Mouse (Mus musculus) E14TG2a.4 (cell line): ENCODE measurements at regions not wholly inside any gene's neighbourhood (a gene's known extent, or its start where the extent isn't known, plus 50 kb on each side); places are given as distances from the start of the nearest gene placed in this dataset.

Experiments used
- H3K27me3 ChIP-seq: 2 replicates; pipeline ENCODE4 v1.6.1; 2014; ENCODE audit warnings: low read length, control low read depth; ENCODE audit not compliant: insufficient read depth
- H3K36me3 ChIP-seq: 2 replicates; pipeline ENCODE4 v1.6.1; 2014; ENCODE audit warnings: low read length, control low read depth; ENCODE audit not compliant: insufficient read depth
- H3K4me1 ChIP-seq: replicated peaks from 2 replicates; pipeline ENCODE4 v1.6.1; 2014; ENCODE audit warnings: low read depth, low read length, control low read depth
- H3K4me3 ChIP-seq: replicated peaks from 2 replicates; pipeline ENCODE4 v1.5.1; 2014; ENCODE audit warnings: mild to moderate bottlenecking, low read length
- H3K9me3 ChIP-seq: 2 replicates; pipeline ENCODE4 v1.6.1; 2014; ENCODE audit warnings: low read length, control low read depth
- CTCF ChIP-seq: conservative IDR thresholded peaks from 2 replicates; pipeline ENCODE4 v1.5.1; 2014; ENCODE audit warnings: low read length
- NANOG ChIP-seq: IDR thresholded peaks from 2 replicates; pipeline ENCODE4 v1.6.1; 2014; ENCODE audit warnings: borderline replicate concordance, low read length, mixed read lengths
- POU5F1 ChIP-seq: IDR thresholded peaks from 2 replicates; pipeline ENCODE4 v1.6.1; 2014; ENCODE audit warnings: low read length, borderline replicate concordance

GRCm38 (mm10) chr13:53704104-53704503, 231.2 kb upstream of the Msx2 start:
- Histone ChIP-seq H3K9me3 (peaks cover 11% of the 10 kb centered on the region), H3K36me3 (no peaks in the 10 kb centered on the region), H3K27me3 (no peaks in the 10 kb centered on the region), H3K4me1 (no peaks in the 10 kb centered on the region), H3K4me3 (no peak overlapping the region)
- no peak for TF ChIP-seq CTCF
- no peak for TF ChIP-seq POU5F1
- no peak for TF ChIP-seq NANOG

- TF ChIP-seq POU5F1 (no peak), NANOG (peak; percentile 86), CTCF (no peak)
- H3K36me3 ChIP-seq: no peaks in the 10 kb centered on the region
- H3K9me3 ChIP-seq: no peaks in the 10 kb centered on the region
- no peak overlapping the region for H3K4me3 ChIP-seq
- H3K27me3 ChIP-seq: no peaks in the 10 kb centered on the region
- no peaks in the 10 kb centered on the region for H3K4me1 ChIP-seq
Observed at GRCm38 (mm10) chr13:53700236-53700635, 227.4 kb upstream of the Msx2 start.

- Histone ChIP-seq H3K4me1 (no peaks in the 10 kb centered on the region), H3K27me3 (peaks cover 2% of the 10 kb centered on the region; the same call in 1 of the 2 replicates), H3K36me3 (no peaks in the 10 kb centered on the region), H3K9me3 (no peaks in the 10 kb centered on the region), H3K4me3 (no peak overlapping the region)
- TF ChIP-seq CTCF (no peak), POU5F1 (no peak), NANOG (no peak)
Observed at GRCm38 (mm10) chr13:53697954-53698353, 225.1 kb upstream of the Msx2 start.

GRCm38 (mm10) chr13:53695385-53695784, 222.5 kb upstream of the Msx2 start:
- TF ChIP-seq NANOG: no peak
- no peak for TF ChIP-seq POU5F1
- no peak for TF ChIP-seq CTCF
- H3K27me3 ChIP-seq: peaks cover 15% of the 10 kb centered on the region
- no peak overlapping the region for H3K4me3 ChIP-seq
- no peaks in the 10 kb centered on the region for H3K4me1 ChIP-seq
- no peaks in the 10 kb centered on the region for H3K36me3 ChIP-seq
- H3K9me3 ChIP-seq: peaks cover 11% of the 10 kb centered on the region

GRCm38 (mm10) chr13:53688934-53689333, 216.1 kb upstream of the Msx2 start:
- no peak for TF ChIP-seq CTCF
- TF ChIP-seq POU5F1: no peak
- TF ChIP-seq NANOG: no peak
- Histone ChIP-seq H3K4me1 (peaks cover 5% of the 10 kb centered on the region), H3K27me3 (peaks cover 24% of the 10 kb centered on the region), H3K36me3 (no peaks in the 10 kb centered on the region), H3K9me3 (peaks cover 11% of the 10 kb centered on the region), H3K4me3 (peak overlapping the region; percentile 39)

GRCm38 (mm10) chr13:53688489-53688888, 215.6 kb upstream of the Msx2 start:
- Histone ChIP-seq H3K36me3 (no peaks in the 10 kb centered on the region), H3K9me3 (peaks cover 11% of the 10 kb centered on the region), H3K27me3 (peaks cover 24% of the 10 kb centered on the region), H3K4me3 (peak overlapping the region; percentile 39), H3K4me1 (peaks cover 5% of the 10 kb centered on the region)
- peak; percentile 81 for TF ChIP-seq CTCF
- TF ChIP-seq NANOG: no peak

GRCm38 (mm10) chr13:53684498-53684897, 211.6 kb upstream of the Msx2 start:
- H3K36me3 ChIP-seq: no peaks in the 10 kb centered on the region

GRCm38 (mm10) chr13:53677187-53677586, 204.3 kb upstream of the Msx2 start:
- no peaks in the 10 kb centered on the region for H3K4me1 ChIP-seq
- H3K27me3 ChIP-seq: peaks cover 16% of the 10 kb centered on the region
- H3K9me3 ChIP-seq: no peaks in the 10 kb centered on the region
- no peak overlapping the region for H3K4me3 ChIP-seq
- TF ChIP-seq POU5F1: no peak
- TF ChIP-seq NANOG: no peak
- TF ChIP-seq CTCF: no peak
- no peaks in the 10 kb centered on the region for H3K36me3 ChIP-seq

More at GRCm38 (mm10) chr13:53684498-53684897, 211.6 kb upstream of the Msx2 start:
- Histone ChIP-seq H3K27me3 (peaks cover 15% of the 10 kb centered on the region), H3K4me1 (peaks cover 5% of the 10 kb centered on the region), H3K4me3 (no peak overlapping the region), H3K9me3 (no peaks in the 10 kb centered on the region)
- no peak for TF ChIP-seq NANOG
- TF ChIP-seq CTCF: no peak
- no peak for TF ChIP-seq POU5F1

GRCm38 (mm10) chr13:53670361-53670760, 197.5 kb upstream of the Msx2 start:
- H3K36me3 ChIP-seq: no peaks in the 10 kb centered on the region
- peak overlapping the region; percentile 23; the same call in 1 of the 2 replicates for H3K4me3 ChIP-seq
- H3K9me3 ChIP-seq: peaks cover 12% of the 10 kb centered on the region
- H3K4me1 ChIP-seq: peaks cover 8% of the 10 kb centered on the region; the same call in 1 of the 2 replicates
- TF ChIP-seq NANOG (no peak), CTCF (no peak), POU5F1 (no peak)
- peaks cover 15% of the 10 kb centered on the region; the same call in 1 of the 2 replicates for H3K27me3 ChIP-seq
